Mouse (Mus musculus) kidney, adult 2 months (tissue): ENCODE data around the gene Prr23a3.

Source experiments
- CTCF ChIP-seq: fragments of 200-500 bp; conservative IDR thresholded peaks from 2 replicates; pipeline ENCODE4 v1.5.1; 2011; ENCODE audit warnings: low read depth, mild to moderate bottlenecking, control low read depth, low read length, moderate library complexity, mixed read lengths; ENCODE audit not compliant: insufficient read depth, insufficient read length
- POLR2A ChIP-seq: fragments of 200-500 bp; IDR thresholded peaks from one replicate; pipeline ENCODE4 v1.6.1; 2011; ENCODE audit warnings: low read depth, low read length, control low read depth

- TF ChIP-seq CTCF (no peak), POLR2A (no peak)
Observed at GRCm38 (mm10) chr9:98819481-98819880, 45.1 kb upstream of the Prr23a3 start.
